Mouse (Mus musculus) MEL (cell line): Measurements from ENCODE around the gene Cyb5r1. TPM values are rescaled to one million over a fixed set of nuclear protein-coding genes. Genes with fewer than 3 reads are reported as not detected.
A peak's percentile ranks its signal among the peaks of the same experiment; 100 is the strongest.

Experiments
- DNase-seq: peaks from one replicate; pipeline ENCODE4 v3.0.0; 2011; ENCODE audit warnings: low read depth, low spot score
- H3K27ac ChIP-seq: 2 replicates; pipeline ENCODE4 v1.5.1; 2012; ENCODE audit warnings: low read depth, mild to moderate bottlenecking, control low read depth, low read length, moderate library complexity; ENCODE audit not compliant: control insufficient read depth
- H3K27me3 ChIP-seq, 2 experiments: fragments of 150-350 bp in 1 of 2; sonication (generic) in 1 of 2; 2 replicates each; pipeline ENCODE4 v1.6.1; 2012; ENCODE audit warnings: low read length in 2 of 2, mild to moderate bottlenecking in 2 of 2, improper control_type of control experiment in 1 of 2, moderate library complexity in 1 of 2; ENCODE audit not compliant: insufficient read depth in 2 of 2, control insufficient read depth in 1 of 2
- H3K36me3 ChIP-seq, 2 experiments: 2 replicates each; pipeline ENCODE4 v1.6.1; 2012 to 2014; ENCODE audit warnings: low read length in 2 of 2, improper control_type of control experiment in 1 of 2, inconsistent platforms in 1 of 2, mild to moderate bottlenecking in 1 of 2; ENCODE audit not compliant: insufficient read depth in 2 of 2, control insufficient read depth in 1 of 2
- H3K4me1 ChIP-seq, 2 experiments: fragments of 150-350 bp in 1 of 2; sonication (generic) in 1 of 2; 2 replicates each; pipeline ENCODE4 v1.6.1; 2012; ENCODE audit warnings: low read length in 2 of 2, improper control_type of control experiment in 1 of 2, mild to moderate bottlenecking in 1 of 2; ENCODE audit not compliant: insufficient read depth in 2 of 2, control insufficient read depth in 1 of 2
- H3K4me3 ChIP-seq, 2 experiments: fragments of 150-350 bp in 1 of 2; sonication (generic) in 1 of 2; 2 replicates each; pipeline ENCODE4 v1.5.1; 2012; ENCODE audit warnings: low read depth in 2 of 2, low read length in 2 of 2, mild to moderate bottlenecking in 2 of 2, moderate library complexity in 2 of 2, control low read depth in 1 of 2, improper control_type of control experiment in 1 of 2; ENCODE audit not compliant: control insufficient read depth in 1 of 2, insufficient read depth in 1 of 2
- H3K79me2 ChIP-seq: 2 replicates; pipeline ENCODE4 v1.6.1; 2012; ENCODE audit warnings: mild to moderate bottlenecking, low read length, moderate library complexity; ENCODE audit not compliant: control insufficient read depth, poor library complexity, insufficient read depth
- H3K9ac ChIP-seq: 2 replicates; pipeline ENCODE4 v1.6.1; 2012; ENCODE audit warnings: low read depth, mild to moderate bottlenecking, control low read depth, low read length, moderate library complexity; ENCODE audit not compliant: control insufficient read depth, poor library complexity, severe bottlenecking
- H3K9me3 ChIP-seq: fragments of 150-350 bp; sonication (generic); replicated peaks from 2 replicates; pipeline ENCODE4 v1.6.1; 2012; ENCODE audit warnings: mild to moderate bottlenecking, low read length, improper control_type of control experiment, moderate library complexity; ENCODE audit not compliant: insufficient read depth
- CHD2 ChIP-seq: IDR thresholded peaks from 2 replicates; pipeline ENCODE4 v1.6.1; 2011; ENCODE audit warnings: low read length, improper control_type of control experiment
- CTCF ChIP-seq, 3 experiments: IDR thresholded peaks in 2 of 3; conservative IDR thresholded peaks in 1 of 3; 2 replicates each; pipeline ENCODE4 v1.5.1; 2011 to 2012; ENCODE audit warnings: low read length in 3 of 3, low read depth in 2 of 3, mild to moderate bottlenecking in 2 of 3, improper control_type of control experiment in 1 of 3, inconsistent platforms in 1 of 3, mixed read lengths in 1 of 3, moderate library complexity in 1 of 3; ENCODE audit not compliant: control insufficient read depth in 1 of 3, insufficient read depth in 1 of 3, poor library complexity in 1 of 3, severe bottlenecking in 1 of 3
- EP300 ChIP-seq, 2 experiments: IDR thresholded peaks; 2 replicates each; pipeline ENCODE4 v1.6.1; 2011; ENCODE audit warnings: improper control_type of control experiment in 2 of 2, low read length in 2 of 2, low read depth in 1 of 2, mild to moderate bottlenecking in 1 of 2
- ETS1 ChIP-seq: IDR thresholded peaks from 2 replicates; pipeline ENCODE4 v1.6.1; 2012; ENCODE audit warnings: low read depth, mild to moderate bottlenecking, inconsistent platforms, low read length, improper control_type of control experiment, moderate library complexity
- GATA1 ChIP-seq: IDR thresholded peaks from 2 replicates; pipeline ENCODE4 v1.6.1; 2011; ENCODE audit warnings: low read depth, low read length, improper control_type of control experiment
- HCFC1 ChIP-seq: IDR thresholded peaks from 2 replicates; pipeline ENCODE4 v1.6.1; 2012; ENCODE audit warnings: low read depth, mild to moderate bottlenecking, inconsistent platforms, low read length, improper control_type of control experiment, moderate library complexity
- JUND ChIP-seq: IDR thresholded peaks from 2 replicates; pipeline ENCODE4 v1.6.1; 2011; ENCODE audit warnings: low read depth, mild to moderate bottlenecking, improper control_type of control experiment, low read length
- KAT2A ChIP-seq: conservative IDR thresholded peaks from 2 replicates; pipeline ENCODE4 v1.6.1; 2012; ENCODE audit warnings: low read depth, low read length, improper control_type of control experiment, inconsistent platforms
- MAFK ChIP-seq: IDR thresholded peaks from 2 replicates; pipeline ENCODE4 v1.6.1; 2011; ENCODE audit warnings: low read depth, mild to moderate bottlenecking, low read length, improper control_type of control experiment, borderline replicate concordance
- MAZ ChIP-seq: IDR thresholded peaks from 2 replicates; pipeline ENCODE4 v1.6.1; 2012; ENCODE audit warnings: low read depth, mild to moderate bottlenecking, inconsistent platforms, low read length, improper control_type of control experiment
- MEF2A ChIP-seq: IDR thresholded peaks from 2 replicates; pipeline ENCODE4 v1.6.1; 2014; ENCODE audit warnings: low read depth, mild to moderate bottlenecking, inconsistent platforms, low read length, improper control_type of control experiment; ENCODE audit not compliant: poor library complexity, insufficient replicate concordance, severe bottlenecking; ENCODE audit errors: extremely low read depth
- MXI1 ChIP-seq: IDR thresholded peaks from 2 replicates; pipeline ENCODE4 v1.6.1; 2011; ENCODE audit warnings: mild to moderate bottlenecking, low read depth, low read length, improper control_type of control experiment
- MYC ChIP-seq: IDR thresholded peaks from 2 replicates; pipeline ENCODE4 v1.6.1; 2011; ENCODE audit warnings: low read depth, mild to moderate bottlenecking, low read length, improper control_type of control experiment, moderate library complexity
- NELFE ChIP-seq: IDR thresholded peaks from 2 replicates; pipeline ENCODE4 v1.6.1; 2011; ENCODE audit warnings: low read depth, low read length, improper control_type of control experiment
- POLR2A ChIP-seq, 2 experiments: IDR thresholded peaks; 2 replicates each; pipeline ENCODE4 v1.6.1; 2011 to 2012; ENCODE audit warnings: low read length in 2 of 2, mild to moderate bottlenecking in 2 of 2, control low read depth in 1 of 2, improper control_type of control experiment in 1 of 2, low read depth in 1 of 2, moderate library complexity in 1 of 2; ENCODE audit not compliant: control insufficient read depth in 1 of 2, insufficient read depth in 1 of 2, poor library complexity in 1 of 2
- POLR2AphosphoS5 ChIP-seq: IDR thresholded peaks from 2 replicates; pipeline ENCODE4 v1.6.1; 2012; ENCODE audit warnings: low read depth, borderline replicate concordance, mild to moderate bottlenecking, inconsistent platforms, low read length, moderate library complexity, mixed read lengths
- RAD21 ChIP-seq: IDR thresholded peaks from 2 replicates; pipeline ENCODE4 v1.6.1; 2011; ENCODE audit warnings: mild to moderate bottlenecking, low read depth, low read length, improper control_type of control experiment
- SIN3A ChIP-seq: IDR thresholded peaks from 2 replicates; pipeline ENCODE4 v1.6.1; 2012; ENCODE audit warnings: low read length, improper control_type of control experiment, inconsistent platforms
- ZC3H11A ChIP-seq: IDR thresholded peaks from 2 replicates; pipeline ENCODE4 v1.6.1; 2012; ENCODE audit warnings: low read depth, mild to moderate bottlenecking, inconsistent platforms, low read length, improper control_type of control experiment
- ZMIZ1 ChIP-seq: IDR thresholded peaks from 2 replicates; pipeline ENCODE4 v1.6.1; 2012; ENCODE audit warnings: low read depth, mild to moderate bottlenecking, inconsistent platforms, low read length, improper control_type of control experiment, moderate library complexity
- polyA plus RNA-seq, 2 experiments: library from polyadenylated mRNA; stranded (reverse) in 1 of 2; unstranded in 1 of 2; fragments of >175 nt in 1 of 2; fragments of >200 nt in 1 of 2; gene quantifications; 2 replicates each; pipeline versions ENCODE4 v1.2.1 to v1.2.4; 2012; ENCODE audit warnings: low replicate concordance in 2 of 2, low read depth in 1 of 2; ENCODE audit not compliant: insufficient read length in 2 of 2, insufficient read depth in 1 of 2, missing spikeins in 1 of 2
- total RNA-seq: library from RNA; depleted of rRNA; stranded (reverse); fragments of 300-350 nt; gene quantifications from 2 replicates; pipeline ENCODE4 v1.2.3, GENCODE M21; 2012

Gene Cyb5r1
- total and polyA plus RNA-seq, 3 experiments, result 18.8 to 94.8 TPM; not detected in 1

DNA sequence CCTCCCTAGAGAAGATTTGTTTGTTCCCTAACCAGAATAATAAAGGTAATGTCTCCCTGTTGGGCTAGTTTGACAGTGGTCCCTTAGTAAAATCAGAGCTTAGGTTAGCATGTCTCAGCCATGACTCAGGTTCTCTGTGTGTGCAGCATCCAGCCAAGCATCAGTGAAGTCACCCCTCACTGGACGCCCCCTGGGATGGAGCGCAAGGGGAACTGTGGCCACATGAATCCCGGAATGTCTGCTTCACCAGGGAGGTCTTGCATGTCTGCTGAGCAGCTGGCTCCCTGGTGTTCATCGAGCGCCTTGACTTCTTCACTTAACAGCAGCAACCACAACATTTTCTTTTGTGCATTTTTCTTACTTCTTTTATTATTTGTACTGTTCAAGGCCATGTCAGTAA lies 11.5 kb upstream of the Cyb5r1 start:
- Histone ChIP-seq H3K79me2 (no peaks in the 10 kb centered on the region), H3K4me3 (no peak overlapping the region), H3K9ac (no peak overlapping the region), H3K27me3 (no peaks in the 10 kb centered on the region), H3K36me3 (no peaks in the 10 kb centered on the region), H3K27ac (no peak overlapping the region), H3K9me3 (no peaks in the 10 kb centered on the region), H3K4me1 (no peaks in the 10 kb centered on the region; a peak in 1 of 4 replicates)
- DNase-seq, result no peak
- no peak for TF ChIP-seq ZMIZ1
- no peak for TF ChIP-seq GATA1

DNA sequence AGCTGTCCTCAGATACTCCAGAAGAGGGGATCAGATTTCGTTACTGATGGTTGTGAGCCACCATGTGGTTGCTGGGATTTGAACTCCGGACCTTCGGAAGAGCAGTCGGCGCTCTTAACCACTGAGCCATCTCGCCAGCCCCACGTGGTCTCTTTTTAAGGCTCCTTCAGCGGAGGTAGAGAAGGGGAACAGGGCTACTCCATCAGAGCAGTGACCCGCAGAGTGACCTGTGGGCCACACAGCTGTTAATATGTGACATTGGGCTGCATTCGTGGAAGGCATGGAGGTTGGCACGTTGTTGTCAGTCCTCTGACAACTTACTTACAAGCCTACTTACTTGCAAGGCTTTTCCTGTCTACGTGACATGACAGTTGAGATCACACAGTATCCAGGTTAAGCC lies 7.1 kb upstream of the Cyb5r1 start:
- Histone ChIP-seq H3K79me2 (no peaks in the 10 kb centered on the region), H3K9me3 (no peaks in the 10 kb centered on the region), H3K36me3 (no peaks in the 10 kb centered on the region), H3K4me1 (no peaks in the 10 kb centered on the region; a peak in 1 of 4 replicates), H3K4me3 (no peak overlapping the region), H3K9ac (no peak overlapping the region), H3K27me3 (no peaks in the 10 kb centered on the region), H3K27ac (no peak overlapping the region)
- TF ChIP-seq RAD21, result no peak
- no peak for TF ChIP-seq SIN3A
- TF ChIP-seq MAZ, result no peak
- no peak for TF ChIP-seq CTCF (IDR thresholded peaks at IDR 0.05 in 2 of 3, conservative IDR thresholded peaks at IDR 0.05 in 1 of 3; ENCODE audit: control insufficient read depth in 1 of 3, insufficient read depth in 1 of 3, low read depth in 2 of 3, low read length in 3 of 3, poor library complexity in 1 of 3, severe bottlenecking in 1 of 3)
- TF ChIP-seq ZC3H11A, result no peak
- no peak for TF ChIP-seq POLR2A (IDR thresholded peaks at IDR 0.05; ENCODE audit: control insufficient read depth in 1 of 2, insufficient read depth in 1 of 2, low read depth in 1 of 2, low read length in 2 of 2, poor library complexity in 1 of 2)
- TF ChIP-seq HCFC1, result no peak
- TF ChIP-seq ZMIZ1, result no peak
- TF ChIP-seq EP300 (IDR thresholded peaks at IDR 0.05; ENCODE audit: low read depth in 1 of 2, low read length in 2 of 2), result no peak
- no peak for TF ChIP-seq JUND
- TF ChIP-seq ETS1, result no peak
- TF ChIP-seq CHD2, result no peak
- no peak for TF ChIP-seq KAT2A
- DNase-seq, result no peak

DNA sequence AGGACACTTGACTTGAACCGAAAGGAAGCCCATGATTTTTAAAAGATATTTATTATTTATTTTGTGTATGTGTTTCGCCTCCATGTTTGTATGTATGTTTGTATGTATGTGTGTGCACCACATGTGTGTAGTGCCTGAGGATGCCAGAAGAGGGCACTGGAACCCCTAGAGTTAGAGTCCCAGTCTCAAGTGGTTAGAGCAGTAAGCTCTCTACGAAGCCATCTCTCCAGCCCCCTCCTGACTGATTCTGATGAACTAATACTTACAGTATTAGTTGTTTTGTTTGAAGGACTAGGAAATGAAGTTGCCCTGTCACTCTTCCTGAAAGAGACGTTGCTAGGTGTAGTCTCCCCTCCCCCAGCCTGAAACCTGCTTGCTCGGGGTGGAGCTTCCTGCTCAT lies 5.6 kb upstream of the Cyb5r1 start:
- Histone ChIP-seq H3K9ac (no peak overlapping the region), H3K36me3 (no peaks in the 10 kb centered on the region), H3K4me3 (no peak overlapping the region), H3K27me3 (no peaks in the 10 kb centered on the region), H3K9me3 (no peaks in the 10 kb centered on the region), H3K4me1 (no peaks in the 10 kb centered on the region), H3K27ac (no peak overlapping the region), H3K79me2 (no peaks in the 10 kb centered on the region)
- TF ChIP-seq CTCF (IDR thresholded peaks at IDR 0.05 in 2 of 3, conservative IDR thresholded peaks at IDR 0.05 in 1 of 3; ENCODE audit: control insufficient read depth in 1 of 3, insufficient read depth in 1 of 3, low read depth in 2 of 3, low read length in 3 of 3, poor library complexity in 1 of 3, severe bottlenecking in 1 of 3) (peak; percentile 3 to 19 (median 16); a peak in 2 of 6 replicates), MEF2A (no peak), MAFK (no peak), MYC (no peak), NELFE (no peak), CHD2 (no peak), MXI1 (no peak), POLR2AphosphoS5 (no peak)
- DNase-seq, result no peak
